Mouse (Mus musculus): ENCODE data around the gene Tm7sf3.

Tm7sf3 gene

GRCm38 (mm10) chr6:146660591-146660990 is 18.0 kb upstream of the Tm7sf3 start:
- DNase-seq (ENCODE audit: low spot score in 2 of 2) = no peak

GRCm38 (mm10) chr6:146653197-146653596 is 10.6 kb upstream of the Tm7sf3 start:
- no peak for DNase-seq (ENCODE audit: low spot score in 2 of 2)

GRCm38 (mm10) chr6:146651431-146651830 is 8.8 kb upstream of the Tm7sf3 start:
- DNase-seq (ENCODE audit: low spot score in 2 of 2) = no peak

- DNase-seq (ENCODE audit: low spot score in 2 of 2) = no peak
These were observed 7.4 kb upstream of the Tm7sf3 start for GRCm38 (mm10) chr6:146650013-146650412.

- no peak for DNase-seq (ENCODE audit: low spot score in 2 of 2)
These were observed 553 bp upstream of the Tm7sf3 start for GRCm38 (mm10) chr6:146643184-146643570.

- DNase-seq (ENCODE audit: low spot score in 2 of 2) = no peak
These were observed 908 bp downstream of the Tm7sf3 start for GRCm38 (mm10) chr6:146641621-146642210.

- DNase-seq (ENCODE audit: low spot score in 2 of 2) = no peak
These were observed 1.6 kb downstream of the Tm7sf3 start for GRCm38 (mm10) chr6:146640991-146641390.

- DNase-seq (ENCODE audit: low spot score in 2 of 2) = no peak
These were observed 2.3 kb downstream of the Tm7sf3 start for GRCm38 (mm10) chr6:146640068-146640965.

GRCm38 (mm10) chr6:146636482-146636881 is 6.1 kb downstream of the Tm7sf3 start:
- DNase-seq (ENCODE audit: low spot score in 2 of 2) = no peak

GRCm38 (mm10) chr6:146634759-146635606 is 7.6 kb downstream of the Tm7sf3 start:
- no peak for DNase-seq (ENCODE audit: low spot score in 2 of 2)

- DNase-seq (ENCODE audit: low spot score in 2 of 2) = peak; percentile 34 to 70
These were observed 8.5 kb downstream of the Tm7sf3 start for GRCm38 (mm10) chr6:146634015-146634722.

GRCm38 (mm10) chr6:146633629-146634014 is 9.0 kb downstream of the Tm7sf3 start:
- DNase-seq (ENCODE audit: low spot score in 2 of 2) = peak; percentile 25 to 45

GRCm38 (mm10) chr6:146633097-146633496 is 9.5 kb downstream of the Tm7sf3 start:
- DNase-seq (ENCODE audit: low spot score in 2 of 2) = no peak

- no peak for DNase-seq (ENCODE audit: low spot score in 2 of 2)
These were observed 10.2 kb downstream of the Tm7sf3 start for GRCm38 (mm10) chr6:146632403-146632802.

GRCm38 (mm10) chr6:146631847-146632246 is 10.8 kb downstream of the Tm7sf3 start:
- no peak for DNase-seq (ENCODE audit: low spot score in 2 of 2)

GRCm38 (mm10) chr6:146630961-146631360 is 11.7 kb downstream of the Tm7sf3 start:
- no peak for DNase-seq (ENCODE audit: low spot score in 2 of 2)

GRCm38 (mm10) chr6:146629781-146630756 is 12.6 kb downstream of the Tm7sf3 start:
- DNase-seq (ENCODE audit: low spot score in 2 of 2) = no peak

- DNase-seq (ENCODE audit: low spot score in 2 of 2) = no peak
These were observed 14.5 kb downstream of the Tm7sf3 start for GRCm38 (mm10) chr6:146628123-146628522.

- no peak for DNase-seq (ENCODE audit: low spot score in 2 of 2)
These were observed 26.0 kb downstream of the Tm7sf3 start for GRCm38 (mm10) chr6:146616670-146617069.

- no peak for DNase-seq (ENCODE audit: low spot score in 2 of 2)
These were observed 26.7 kb downstream of the Tm7sf3 start for GRCm38 (mm10) chr6:146615891-146616290.
